Mouse (Mus musculus): ENCODE data around the gene Ltk.
"Not testable (repeated sequence)": the region's sequence is repeated elsewhere in the genome, so short reads cannot be mapped to it uniquely, and the experiment has no call there.

Gene Ltk

GRCm38 (mm10) chr2:119758101-119758843, 2.0 kb downstream of the Ltk start:
- no peak for DNase-seq (ENCODE audit: low spot score)

- DNase-seq (ENCODE audit: low spot score): no peak
Observed at GRCm38 (mm10) chr2:119757601-119758100, 2.6 kb downstream of the Ltk start.

GRCm38 (mm10) chr2:119749260-119749659, 11.0 kb downstream of the Ltk start:
- no peak for DNase-seq (ENCODE audit: low spot score)

GRCm38 (mm10) chr2:119747554-119747953, 12.7 kb downstream of the Ltk start:
- no peak for DNase-seq (ENCODE audit: low spot score)

GRCm38 (mm10) chr2:119745281-119745680, 14.9 kb downstream of the Ltk start:
- DNase-seq (ENCODE audit: low spot score): no peak

- DNase-seq (ENCODE audit: low spot score): no peak
Observed at GRCm38 (mm10) chr2:119744163-119745111, 15.8 kb downstream of the Ltk start.

GRCm38 (mm10) chr2:119743808-119744162, 16.4 kb downstream of the Ltk start:
- no peak for DNase-seq (ENCODE audit: low spot score)

GRCm38 (mm10) chr2:119743176-119743807, 16.9 kb downstream of the Ltk start:
- DNase-seq (ENCODE audit: low spot score): peak; percentile 72

GRCm38 (mm10) chr2:119742461-119743175, 17.6 kb downstream of the Ltk start:
- no peak for DNase-seq (ENCODE audit: low spot score)

- peak; percentile 52 for DNase-seq (ENCODE audit: low spot score)
Observed at GRCm38 (mm10) chr2:119741581-119742411, 18.4 kb downstream of the Ltk start, which contains the start of gene Itpka. TSS of gene Itpka (plus strand) at chr2:119742337.

GRCm38 (mm10) chr2:119740567-119740966, 19.7 kb downstream of the Ltk start:
- no peak for DNase-seq (ENCODE audit: low spot score)

GRCm38 (mm10) chr2:119737124-119737523, 23.1 kb downstream of the Ltk start:
- no peak for DNase-seq (ENCODE audit: low spot score)

GRCm38 (mm10) chr2:119730735-119731134, 29.5 kb downstream of the Ltk start:
- DNase-seq (ENCODE audit: low spot score): no peak

- DNase-seq (ENCODE audit: low spot score): no peak
Observed at GRCm38 (mm10) chr2:119727762-119728416, 32.3 kb downstream of the Ltk start.

- DNase-seq (ENCODE audit: low spot score): peak; percentile 53
Observed at GRCm38 (mm10) chr2:119721070-119721469, 39.2 kb downstream of the Ltk start.

GRCm38 (mm10) chr2:119715868-119716267, 44.4 kb downstream of the Ltk start:
- not testable (repeated sequence) for DNase-seq (ENCODE audit: low spot score)

- no peak for DNase-seq (ENCODE audit: low spot score)
Observed at GRCm38 (mm10) chr2:119710011-119710410, 50.2 kb downstream of the Ltk start.

- DNase-seq (ENCODE audit: low spot score): no peak
Observed at GRCm38 (mm10) chr2:119707676-119708075, 52.6 kb downstream of the Ltk start.

- DNase-seq (ENCODE audit: low spot score): peak; percentile 62
Observed at GRCm38 (mm10) chr2:119703171-119703570, 57.1 kb downstream of the Ltk start.

All from layer of hippocampus, adult 11-12 months (tissue).